Mouse (Mus musculus) cerebral cortex, adult 2 months (tissue): Measurements from ENCODE around the gene Pole4.

ENCODE experiments used
- WGBS: fragments of 180-500 bp; shearing (Covaris S2); methylation state at CpG from one replicate; pipeline ENCODE4 v1.1.7; 2018; 5-methylcytosine and 5-hydroxymethylcytosine counted together

Gene Pole4

GRCm38 (mm10) chr6:82705221-82705620 is at the start of gene Pole4:
Gene Pole4 (minus strand): TSS chr6:82705365.
- WGBS = 90% methylated on average over 5 of the region's 5 CpGs

GRCm38 (mm10) chr6:82754769-82755168 is 49.6 kb upstream of the Pole4 start:
- 94% methylated on average over 6 of the region's 6 CpGs for whole genome bisulfite sequencing

- WGBS = 85% methylated on average over 14 of the region's 14 CpGs
Measured at GRCm38 (mm10) chr6:82753638-82754361, 48.6 kb upstream of the Pole4 start.

GRCm38 (mm10) chr6:82753061-82753460 is 47.9 kb upstream of the Pole4 start:
- WGBS = 70% methylated on average over 11 of the region's 11 CpGs

- WGBS = 92% methylated on average over 7 of the region's 7 CpGs
Measured at GRCm38 (mm10) chr6:82751791-82752190, 46.6 kb upstream of the Pole4 start.

GRCm38 (mm10) chr6:82751031-82751430 is 45.9 kb upstream of the Pole4 start:
- WGBS = 69% methylated on average over 11 of the region's 11 CpGs

GRCm38 (mm10) chr6:82750063-82750462 is 44.9 kb upstream of the Pole4 start:
- WGBS = 60% methylated on average over 2 of the region's 2 CpGs

- WGBS = 87% methylated on average over 9 of the region's 9 CpGs
Measured at GRCm38 (mm10) chr6:82748106-82748672, 43.0 kb upstream of the Pole4 start.

- 78% methylated on average over 5 of the region's 5 CpGs for WGBS
Measured at GRCm38 (mm10) chr6:82747085-82747484, 41.9 kb upstream of the Pole4 start.

GRCm38 (mm10) chr6:82744553-82744952 is 39.4 kb upstream of the Pole4 start:
- 86% methylated on average over 9 of the region's 9 CpGs for WGBS

GRCm38 (mm10) chr6:82741518-82741880 is 36.3 kb upstream of the Pole4 start:
- 84% methylated on average over 5 of the region's 5 CpGs for WGBS

- WGBS = 90% methylated on average over 8 of the region's 8 CpGs
Measured at GRCm38 (mm10) chr6:82740868-82741517, 35.8 kb upstream of the Pole4 start.

GRCm38 (mm10) chr6:82740269-82740668 is 35.1 kb upstream of the Pole4 start:
- 19% methylated on average over 6 of the region's 6 CpGs for WGBS

GRCm38 (mm10) chr6:82737634-82738540 is 32.7 kb upstream of the Pole4 start:
- 96% methylated on average over 27 of the region's 27 CpGs for WGBS

- WGBS = 69% methylated on average over 25 of the region's 25 CpGs
Measured at GRCm38 (mm10) chr6:82736626-82737600, 31.7 kb upstream of the Pole4 start.

- 53% methylated on average over 7 of the region's 7 CpGs for WGBS
Measured at GRCm38 (mm10) chr6:82735347-82735746, 30.2 kb upstream of the Pole4 start.

- WGBS = 93% methylated on average over 21 of the region's 21 CpGs
Measured at GRCm38 (mm10) chr6:82728635-82729034, 23.5 kb upstream of the Pole4 start.

GRCm38 (mm10) chr6:82727206-82727605 is 22.0 kb upstream of the Pole4 start:
- WGBS = 95% methylated on average over 13 of the region's 13 CpGs

- 79% methylated on average over 5 of the region's 5 CpGs for WGBS
Measured at GRCm38 (mm10) chr6:82723321-82723720, 18.2 kb upstream of the Pole4 start.

- WGBS = 58% methylated on average over 4 of the region's 4 CpGs
Measured at GRCm38 (mm10) chr6:82716126-82716525, 11.0 kb upstream of the Pole4 start.

GRCm38 (mm10) chr6:82715653-82716052 is 10.5 kb upstream of the Pole4 start:
- WGBS = 83% methylated on average over 3 of the region's 3 CpGs
